Mouse (Mus musculus) spleen, postnatal 14 days (tissue): Measurements from ENCODE around the gene Lsm4.

Source experiments
- DNase-seq, 2 experiments: peaks; one replicate each; pipeline ENCODE4 v3.0.0; 2021 to 2022; ENCODE audit warnings: low spot score in 2 of 2

The Lsm4 gene

GRCm38 (mm10) chr8:70699834-70700554 is 26.9 kb downstream of the Lsm4 start:
- DNase-seq = peak; percentile 66 to 74

GRCm38 (mm10) chr8:70700555-70700922 is 27.5 kb downstream of the Lsm4 start:
- DNase-seq = peak; percentile 76 to 81

- DNase-seq = no peak
These were observed 28.3 kb downstream of the Lsm4 start for GRCm38 (mm10) chr8:70701048-70701981.

GRCm38 (mm10) chr8:70701982-70702841 is 29.2 kb downstream of the Lsm4 start:
- DNase-seq = no peak

- DNase-seq = no peak
These were observed 29.8 kb downstream of the Lsm4 start for GRCm38 (mm10) chr8:70702842-70703182.

GRCm38 (mm10) chr8:70703287-70703686 is 30.2 kb downstream of the Lsm4 start, which contains the start of gene Iqcn:
Gene Iqcn, plus strand, starts transcription at chr8:70703457.
- no peak for DNase-seq

- DNase-seq = no peak
These were observed 35.2 kb downstream of the Lsm4 start for GRCm38 (mm10) chr8:70708281-70708680.

- DNase-seq = no peak
These were observed 36.7 kb downstream of the Lsm4 start for GRCm38 (mm10) chr8:70709794-70710193.

- no peak for DNase-seq
These were observed 37.2 kb downstream of the Lsm4 start for GRCm38 (mm10) chr8:70710296-70710695.

- no peak for DNase-seq
These were observed 38.0 kb downstream of the Lsm4 start for GRCm38 (mm10) chr8:70711041-70711440.

- DNase-seq = no peak
These were observed 40.9 kb downstream of the Lsm4 start for GRCm38 (mm10) chr8:70713991-70714390.

- DNase-seq = no peak
These were observed 42.0 kb downstream of the Lsm4 start for GRCm38 (mm10) chr8:70715086-70715485.

GRCm38 (mm10) chr8:70716521-70717400 is 43.7 kb downstream of the Lsm4 start:
- DNase-seq = no peak

- DNase-seq = peak; percentile 55 to 79
These were observed 45.2 kb downstream of the Lsm4 start, which contains the start of gene Gm3336 for GRCm38 (mm10) chr8:70718297-70718696. Gene Gm3336, plus strand, starts transcription at chr8:70718543.

- DNase-seq = no peak
These were observed 46.8 kb downstream of the Lsm4 start for GRCm38 (mm10) chr8:70719796-70720270.

GRCm38 (mm10) chr8:70720739-70721138 is 47.7 kb downstream of the Lsm4 start:
- peak; percentile 56 to 81 for DNase-seq

- DNase-seq = no peak
These were observed 48.6 kb downstream of the Lsm4 start for GRCm38 (mm10) chr8:70721601-70722000.

- no peak for DNase-seq
These were observed 50.6 kb downstream of the Lsm4 start, which contains the start of gene Pde4c for GRCm38 (mm10) chr8:70723486-70724210. Gene Pde4c, plus strand, starts transcription at chr8:70723720.

GRCm38 (mm10) chr8:70724216-70724615 is 51.2 kb downstream of the Lsm4 start:
- no peak for DNase-seq
